Mouse (Mus musculus) cerebellum, adult 11-12 months (tissue): Measurements from ENCODE around the gene Jup.

Experiments used
- DNase-seq: peaks from one replicate; pipeline ENCODE4 v3.0.0; 2022

Jup gene

GRCm38 (mm10) chr11:100397600-100398389, at the start of gene Jup:
Jup (minus strand) TSS chr11:100397763.
- peak; percentile 100 for DNase-seq

- no peak for DNase-seq
Observed at GRCm38 (mm10) chr11:100442625-100443024, 45.1 kb upstream of the Jup start.

DNA sequence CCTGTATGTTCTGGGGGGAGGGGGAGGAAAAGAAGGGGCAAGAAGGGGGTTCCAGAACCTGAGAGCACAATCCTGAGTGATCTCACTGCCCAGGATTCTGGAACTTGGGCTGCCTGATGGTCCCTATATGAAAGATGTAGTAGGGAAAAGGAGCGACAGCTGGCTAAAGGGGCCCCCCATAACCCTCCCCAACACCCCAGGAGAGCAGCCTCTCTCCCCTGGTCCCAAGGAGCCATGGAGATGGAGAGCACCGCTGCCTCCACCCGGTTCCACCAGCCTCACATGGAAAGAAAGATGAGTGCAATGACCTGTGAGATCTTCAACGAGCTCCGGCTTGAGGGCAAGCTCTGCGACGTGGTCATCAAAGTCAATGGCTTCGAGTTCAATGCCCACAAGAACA, 44.2 kb upstream of the Jup start, which contains the start of the genes Nt5c3b and Klhl10:
Gene Nt5c3b, minus strand, starts transcription at position 12 of the 400 bp plus-strand sequence.
Gene Klhl10, plus strand, starts transcription at position 121 of the 400 bp plus-strand sequence.
- no peak for DNase-seq

- DNase-seq: peak; percentile 86
Observed at GRCm38 (mm10) chr11:100440691-100441522, 43.3 kb upstream of the Jup start.

DNA sequence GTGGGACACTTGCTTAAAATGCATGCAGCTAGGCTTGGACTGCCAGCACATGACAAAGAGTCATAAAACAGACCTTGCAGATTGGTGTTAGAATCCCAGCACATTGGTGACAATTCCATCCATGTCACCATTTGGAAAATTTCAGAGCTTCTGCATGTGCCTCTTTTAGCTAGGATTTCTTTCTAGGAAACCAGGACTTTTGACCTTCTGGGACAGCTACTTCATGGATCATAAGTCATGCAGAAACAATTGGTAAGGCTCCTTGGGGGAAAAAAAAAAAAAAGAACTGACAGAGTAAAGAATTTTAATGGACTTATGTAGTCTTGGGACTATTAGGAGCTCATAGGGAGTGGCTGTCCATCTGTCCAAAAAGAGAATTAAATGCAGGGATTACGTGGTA, 40.3 kb upstream of the Jup start:
- no peak for DNase-seq

DNA sequence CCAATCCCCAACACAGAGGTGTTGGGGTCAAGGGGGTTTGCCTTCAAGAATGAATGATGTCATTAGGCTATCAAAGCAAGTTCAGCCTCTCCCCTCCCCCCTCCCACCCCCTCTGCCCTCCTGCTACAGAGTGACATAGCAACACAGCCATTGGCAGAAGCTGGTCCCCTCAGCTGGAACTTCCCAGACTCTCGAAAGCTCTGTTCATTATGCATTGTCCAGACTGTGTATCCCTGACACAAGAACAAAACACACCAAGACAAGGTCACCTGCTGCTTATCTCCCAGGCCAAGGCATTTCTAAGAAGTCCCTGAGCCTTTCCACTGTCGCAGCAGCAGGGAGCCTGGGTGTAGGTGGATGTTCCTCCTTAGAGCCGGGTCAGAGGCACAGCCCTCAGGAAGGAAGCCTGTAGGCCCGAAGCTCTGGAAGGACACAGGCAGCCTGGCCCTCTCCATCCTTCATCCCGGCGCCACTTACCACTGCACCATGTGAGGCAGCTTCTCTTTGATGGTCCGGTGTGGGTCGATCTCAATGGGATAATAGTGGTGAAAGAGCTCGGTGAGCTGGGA, 38.2 kb upstream of the Jup start:
- DNase-seq: no peak

- DNase-seq: no peak
Observed at GRCm38 (mm10) chr11:100432002-100432401, 34.4 kb upstream of the Jup start.

- peak; percentile 8 for DNase-seq
Observed at GRCm38 (mm10) chr11:100430052-100430451, 32.5 kb upstream of the Jup start.

GRCm38 (mm10) chr11:100428612-100429199, 31.1 kb upstream of the Jup start:
- no peak for DNase-seq

DNA sequence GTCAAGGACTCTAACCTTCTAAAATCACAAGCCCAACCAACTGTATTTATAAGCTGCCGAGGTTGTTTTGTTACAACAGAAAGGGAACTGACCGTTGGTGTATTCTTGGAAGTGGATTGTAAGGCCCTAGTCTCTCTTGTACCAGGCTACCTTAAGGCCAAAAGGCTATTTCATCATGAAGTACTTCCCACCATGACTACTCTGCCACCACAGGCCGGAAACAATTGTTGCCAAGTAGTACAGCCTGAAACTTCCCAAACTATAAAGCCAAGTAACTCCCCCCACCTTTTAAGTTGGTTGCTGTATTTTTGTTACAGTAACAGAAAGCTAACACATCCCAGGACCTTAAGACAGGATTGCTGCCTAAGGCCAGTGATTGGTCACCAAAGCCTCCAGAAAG, 29.3 kb upstream of the Jup start:
- no peak for DNase-seq

DNA sequence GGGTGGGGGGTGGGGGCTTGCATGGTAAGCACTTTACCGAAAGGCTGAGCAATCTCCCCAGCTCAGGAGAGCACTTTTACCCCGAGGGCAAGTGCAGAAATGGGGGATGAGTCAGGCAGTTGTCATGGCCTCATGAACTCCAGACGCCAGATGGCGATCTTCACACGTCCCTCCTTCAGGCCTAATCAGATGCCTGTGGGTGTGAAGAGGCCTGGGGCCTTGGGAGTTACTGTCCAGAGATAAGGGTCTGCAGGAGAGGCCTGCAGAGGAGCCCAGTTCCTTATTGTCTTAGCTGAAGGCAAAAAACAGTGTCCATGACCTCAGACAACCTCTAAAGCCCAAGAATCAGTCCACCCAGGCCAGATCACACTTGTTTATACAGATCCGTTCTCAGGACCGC, 28.3 kb upstream of the Jup start:
- peak; percentile 59 for DNase-seq

DNA sequence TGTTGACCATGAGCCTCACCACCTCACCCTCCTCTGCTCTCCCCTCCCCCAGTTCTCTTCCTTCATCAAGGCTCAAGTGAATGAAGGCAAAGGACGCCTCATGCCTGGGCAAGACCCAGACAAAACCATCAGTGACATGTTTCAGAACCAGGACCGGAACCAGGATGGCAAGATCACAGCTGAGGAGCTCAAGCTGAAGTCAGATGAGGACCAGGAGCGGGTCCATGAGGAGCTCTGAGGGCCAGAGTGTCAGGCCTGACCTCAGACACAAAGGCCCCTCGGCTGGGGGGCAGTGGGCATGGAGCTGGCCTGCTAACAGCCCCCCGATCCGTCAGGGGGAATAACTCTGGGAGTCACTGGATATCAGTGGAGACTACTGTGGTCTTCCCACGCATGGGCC, 26.3 kb upstream of the Jup start:
- DNase-seq: no peak

DNA sequence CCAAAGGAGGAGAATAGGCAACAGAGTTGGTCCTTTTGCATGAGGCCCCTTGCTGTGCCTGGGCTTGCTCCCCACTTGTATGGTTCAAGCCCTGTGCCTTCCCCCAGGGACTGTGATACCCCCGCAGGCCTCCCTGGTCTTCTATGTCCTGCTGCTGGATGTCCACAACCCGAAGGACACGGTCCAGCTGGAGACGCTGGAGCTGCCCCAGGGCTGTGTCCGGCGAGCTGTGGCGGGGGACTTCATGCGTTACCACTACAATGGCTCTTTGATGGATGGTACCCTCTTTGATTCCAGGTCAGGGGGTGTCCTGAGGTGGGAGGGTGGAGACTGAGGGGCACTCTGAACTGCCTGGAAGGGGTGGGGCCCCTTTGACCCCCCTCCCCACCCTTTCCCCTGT, 24.0 kb upstream of the Jup start:
- no peak for DNase-seq

DNA sequence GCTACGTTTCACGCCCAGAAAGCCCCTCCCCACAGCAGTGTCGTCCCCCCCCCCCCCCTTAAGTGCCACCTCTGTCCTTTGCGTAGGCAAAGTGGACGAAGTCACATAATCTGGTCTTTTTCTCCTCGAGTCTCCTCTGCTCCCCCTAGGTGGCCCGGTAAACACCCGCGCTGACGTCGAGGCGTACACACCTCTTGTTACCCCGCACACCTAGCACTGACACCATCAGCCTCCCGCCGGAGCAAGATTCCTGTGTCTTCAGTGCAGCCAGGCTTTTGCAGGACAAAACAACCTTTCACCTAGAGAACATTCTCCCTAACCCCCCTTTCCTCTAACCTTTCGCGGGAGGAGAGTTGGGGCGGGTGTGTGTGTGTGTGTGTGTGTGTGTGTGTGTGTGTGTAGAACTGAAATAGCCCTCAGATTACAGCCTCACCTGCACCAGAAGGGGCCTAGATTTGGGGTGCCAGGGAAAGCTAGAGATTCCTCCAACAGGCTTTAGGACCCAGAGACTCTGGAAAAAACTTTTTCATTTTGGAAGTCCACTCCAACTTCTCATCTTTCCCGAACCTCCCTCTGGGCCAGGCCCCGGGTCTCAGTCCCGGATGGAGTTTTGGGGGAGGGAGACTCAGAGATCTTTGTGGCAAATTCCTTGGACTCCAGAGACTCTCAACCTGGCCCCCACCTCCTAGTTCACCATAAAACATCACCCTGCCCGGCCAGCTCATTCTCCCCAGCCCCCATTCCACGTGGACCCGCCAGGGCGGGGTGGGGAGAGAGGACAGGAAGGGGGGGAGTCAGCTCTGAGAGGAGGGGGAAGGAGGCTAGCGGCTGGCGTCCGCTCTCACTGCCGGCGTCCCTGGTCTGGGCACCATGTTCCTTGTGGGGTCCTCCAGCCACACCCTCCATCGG, 17.6 kb upstream of the Jup start, which contains the start of gene Fkbp10:
Gene Fkbp10, plus strand, starts transcription at position 784 of the 909 bp plus-strand sequence.
- peak; percentile 57 for DNase-seq

DNA sequence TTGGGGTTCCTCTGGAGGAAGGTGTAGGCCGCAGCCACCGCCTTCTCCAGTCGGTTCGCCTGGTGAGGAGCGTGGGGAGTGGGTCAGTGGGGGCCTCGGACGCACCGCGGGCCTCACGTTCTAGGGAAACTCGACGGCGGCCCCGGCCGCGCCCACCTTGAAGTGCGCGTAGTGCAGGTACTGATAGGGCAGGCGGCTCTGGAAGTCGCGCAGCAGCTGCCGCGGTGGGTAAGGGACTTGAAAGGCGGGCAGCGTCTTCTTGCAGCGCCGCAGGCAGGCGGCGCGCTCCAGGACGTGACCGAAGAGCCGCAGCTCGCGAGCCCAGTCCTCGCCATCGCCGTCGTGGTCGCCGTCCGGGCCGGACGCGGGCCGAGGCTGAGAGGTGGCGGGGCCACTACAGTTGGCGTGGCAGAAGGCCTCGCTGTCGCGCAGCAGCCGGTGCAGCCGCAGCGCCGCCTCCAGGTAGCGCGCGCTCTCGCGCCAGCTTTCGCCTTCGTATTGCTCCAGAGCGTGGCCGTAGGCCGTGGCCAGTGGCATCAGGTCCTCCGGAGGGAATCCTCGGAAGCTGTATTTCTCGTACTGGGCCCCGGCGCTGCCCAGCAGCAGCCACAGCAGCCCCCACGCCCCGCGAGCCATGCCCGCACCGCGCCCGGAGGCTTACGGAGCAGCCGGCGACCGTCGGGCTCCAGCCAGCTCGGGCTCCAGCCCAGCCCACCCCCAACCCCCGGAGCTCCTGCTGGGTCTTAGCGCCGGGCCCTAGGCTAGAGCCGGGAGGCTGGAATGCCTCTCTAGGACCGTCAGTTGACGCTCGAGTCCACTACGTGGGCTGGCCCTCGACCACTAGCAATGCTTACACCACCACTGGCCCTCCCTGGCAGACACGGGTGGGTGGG, 16.7 kb upstream of the Jup start, which contains the start of gene P3h4:
Gene P3h4, minus strand, starts transcription at position 816 of the 893 bp plus-strand sequence.
- DNase-seq: peak; percentile 88

GRCm38 (mm10) chr11:100413541-100413940, 16.0 kb upstream of the Jup start:
- peak; percentile 32 for DNase-seq

- DNase-seq: peak; percentile 42
Observed at GRCm38 (mm10) chr11:100411736-100412135, 14.2 kb upstream of the Jup start.

DNA sequence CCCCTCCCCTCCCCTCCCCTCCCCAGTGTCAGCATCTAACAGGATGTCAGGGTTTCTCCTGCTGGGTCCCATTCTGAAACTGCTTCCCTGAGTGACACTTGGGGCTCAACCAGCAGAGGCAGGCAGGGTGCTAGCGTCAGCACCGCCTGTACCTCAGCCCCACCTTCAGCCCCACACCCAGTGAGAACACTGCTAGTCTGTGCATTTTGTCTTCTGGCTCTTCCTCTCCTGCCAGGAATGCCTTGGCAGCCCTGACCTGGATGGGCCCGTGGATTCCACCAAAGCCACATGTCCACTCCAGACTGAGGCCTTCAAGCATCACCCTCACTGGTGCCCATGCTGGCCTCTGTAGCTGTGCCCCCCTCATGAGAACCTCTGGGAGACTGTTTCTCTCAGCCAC, 12.1 kb upstream of the Jup start:
- peak; percentile 69 for DNase-seq

- DNase-seq: peak; percentile 59
Observed at GRCm38 (mm10) chr11:100408835-100409462, 11.4 kb upstream of the Jup start.
